Mouse (Mus musculus) gastrocnemius, postnatal 25 days (tissue): ENCODE measurements around the gene Zbed3. TPM values are rescaled to one million over a fixed set of nuclear protein-coding genes. Genes with fewer than 3 reads are reported as not detected.

Experiments used
- DNase-seq: peaks from one replicate; pipeline ENCODE4 v3.0.0; 2022
- long read RNA-seq, 2 experiments: library from polyadenylated mRNA; stranded (forward); transcript quantifications; one replicate each; pipeline ENCODE4 v2.0.0; 2021
- total RNA-seq, 2 experiments: library from RNA; stranded (reverse); gene quantifications; 1 replicate in 1 of 2; 2 replicates in 1 of 2; pipeline ENCODE4 v1.2.3; 2021

Gene Zbed3
- total RNA-seq, result 1 to 10 TPM; 4.8 to 5.6 TPM
- long read RNA-seq, experiment 1, transcript Zbed3-201 (2 exons, 1,894 nt), result major isoform, 7 of 7 reads
- long read RNA-seq, experiment 1, partial matches to known transcripts, result 0 of 7 reads
- long read RNA-seq, experiment 1, other reads (novel, unspliced or antisense), result 0 of 7 reads
- long read RNA-seq, experiment 2, transcript Zbed3-201 (2 exons, 1,894 nt), result major isoform, 7 of 7 reads
- long read RNA-seq, experiment 2, partial matches to known transcripts, result 0 of 7 reads
- long read RNA-seq, experiment 2, other reads (novel, unspliced or antisense), result 0 of 7 reads

GRCm38 (mm10) chr13:95323400-95323799, at the start of gene Zbed3:
TSS of gene Zbed3 (plus strand) at chr13:95323612.
- no peak for DNase-seq

GRCm38 (mm10) chr13:95278426-95279025, 44.9 kb upstream of the Zbed3 start:
- DNase-seq, result no peak

DNA sequence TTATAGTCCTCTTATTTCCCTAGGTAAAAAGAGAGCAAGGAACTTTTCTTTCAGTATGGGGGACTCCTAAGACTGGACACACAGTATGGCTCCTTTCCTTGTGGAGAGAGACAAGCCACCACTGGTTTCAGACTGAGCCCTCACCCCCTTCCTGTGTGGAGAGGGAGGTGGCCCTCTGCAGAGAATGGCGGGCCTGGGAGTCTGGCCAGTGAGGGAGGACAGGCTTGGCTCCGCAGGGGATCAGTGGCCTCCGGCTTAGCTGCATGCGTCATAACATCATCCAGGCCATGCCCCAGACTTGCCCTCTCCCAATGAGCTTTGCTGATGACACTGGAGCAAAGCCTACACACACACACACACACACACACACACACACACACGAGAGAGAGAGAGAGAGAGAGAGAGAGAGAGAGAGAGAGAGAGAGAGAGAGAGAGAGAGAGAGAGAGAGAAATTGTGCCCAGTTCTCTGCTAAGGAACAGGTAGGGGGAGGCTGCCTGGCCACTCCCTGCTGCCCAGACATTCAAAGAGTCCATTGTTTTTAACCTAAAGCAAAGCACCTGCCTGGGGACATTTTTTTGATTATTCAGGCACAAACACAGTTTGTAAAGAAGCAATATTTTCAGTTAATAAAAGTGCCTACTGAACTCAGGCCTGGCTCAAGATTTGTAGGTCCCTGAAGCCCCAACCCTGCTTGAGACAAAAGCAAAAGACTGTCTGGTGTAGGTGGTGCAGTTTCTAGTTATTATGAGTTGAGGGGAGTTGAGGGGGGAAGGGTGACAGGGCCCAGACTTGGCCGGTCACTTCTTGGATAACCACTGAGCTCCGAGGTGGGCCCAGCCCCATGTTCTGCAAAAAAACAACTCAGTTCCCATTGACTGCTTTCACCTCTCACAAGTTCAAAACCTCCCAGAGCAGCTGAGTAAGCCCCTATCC, 41.4 kb upstream of the Zbed3 start:
- peak; percentile 23 for DNase-seq

DNA sequence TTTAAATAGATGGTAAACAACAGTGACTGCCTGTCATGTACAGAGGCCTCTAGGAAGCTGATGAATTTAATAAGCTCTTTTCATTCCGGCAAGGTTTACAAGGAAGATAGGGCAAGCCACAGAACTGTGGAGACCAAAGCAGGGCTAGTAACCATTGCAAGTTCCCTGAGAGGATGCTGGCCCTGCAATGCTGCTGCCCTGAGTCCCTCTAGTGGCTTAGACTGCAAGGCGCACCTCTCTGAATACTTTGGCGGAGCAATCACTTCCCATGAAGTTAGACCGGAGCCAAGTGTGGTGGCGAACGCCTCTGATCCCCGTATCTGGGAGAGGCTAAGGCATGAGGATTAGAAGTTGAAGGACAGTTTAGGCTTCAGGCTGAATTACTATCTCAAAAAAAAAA, 36.4 kb upstream of the Zbed3 start:
- DNase-seq, result peak; percentile 28

- DNase-seq, result no peak
Observed at GRCm38 (mm10) chr13:95288027-95288426, 35.4 kb upstream of the Zbed3 start.

DNA sequence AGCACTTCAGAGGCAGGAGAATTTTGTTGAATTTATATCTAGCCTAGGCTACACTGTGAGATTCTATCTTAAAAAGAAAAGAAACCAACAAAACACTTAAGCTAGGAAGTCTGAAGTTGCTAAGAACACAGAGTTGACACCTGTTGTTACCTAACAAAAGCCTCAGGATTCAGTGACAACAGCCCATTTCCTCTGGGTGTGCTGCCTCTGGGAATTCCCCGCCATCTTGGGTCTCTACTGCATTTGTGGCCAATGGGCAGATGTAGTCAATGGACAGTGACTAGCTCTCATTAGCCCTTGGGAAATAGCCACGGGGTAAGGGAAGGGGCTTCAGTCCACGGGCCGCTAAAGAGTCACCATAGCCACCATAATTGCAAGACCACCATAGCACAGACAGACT, 31.4 kb upstream of the Zbed3 start:
- no peak for DNase-seq

- DNase-seq, result no peak
Observed at GRCm38 (mm10) chr13:95299956-95300355, 23.5 kb upstream of the Zbed3 start.

- no peak for DNase-seq
Observed at GRCm38 (mm10) chr13:95306596-95306995, 16.8 kb upstream of the Zbed3 start.

DNA sequence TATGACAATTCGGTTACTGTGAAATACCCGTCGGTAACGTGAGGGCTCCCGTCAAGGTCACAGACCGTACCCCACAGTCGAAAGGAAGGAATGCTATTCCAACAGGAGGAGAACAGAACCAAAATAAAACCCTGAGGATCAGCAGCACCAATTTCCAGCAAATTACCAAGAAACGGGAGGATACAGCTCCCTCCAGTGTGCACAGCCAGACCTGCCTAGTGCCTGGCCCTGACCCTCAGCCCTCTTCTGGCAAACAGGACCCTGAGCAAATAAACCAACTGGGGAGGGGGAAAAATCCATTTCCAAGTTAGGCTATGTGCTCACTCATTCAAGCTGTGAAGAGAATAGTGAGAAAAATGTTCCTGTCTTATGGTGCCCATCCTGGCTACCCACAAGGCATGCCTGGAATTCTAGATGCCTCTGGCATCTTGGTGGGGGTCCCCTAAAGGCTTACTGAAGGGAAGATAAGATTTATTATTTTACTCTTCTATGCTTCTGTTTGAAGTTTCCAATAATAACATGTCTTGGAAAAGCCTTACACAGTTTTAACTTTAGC, 16.2 kb upstream of the Zbed3 start:
- DNase-seq, result no peak

GRCm38 (mm10) chr13:95312016-95312415, 11.4 kb upstream of the Zbed3 start:
- DNase-seq, result no peak

- no peak for DNase-seq
Observed at GRCm38 (mm10) chr13:95319153-95319552, 4.3 kb upstream of the Zbed3 start.

DNA sequence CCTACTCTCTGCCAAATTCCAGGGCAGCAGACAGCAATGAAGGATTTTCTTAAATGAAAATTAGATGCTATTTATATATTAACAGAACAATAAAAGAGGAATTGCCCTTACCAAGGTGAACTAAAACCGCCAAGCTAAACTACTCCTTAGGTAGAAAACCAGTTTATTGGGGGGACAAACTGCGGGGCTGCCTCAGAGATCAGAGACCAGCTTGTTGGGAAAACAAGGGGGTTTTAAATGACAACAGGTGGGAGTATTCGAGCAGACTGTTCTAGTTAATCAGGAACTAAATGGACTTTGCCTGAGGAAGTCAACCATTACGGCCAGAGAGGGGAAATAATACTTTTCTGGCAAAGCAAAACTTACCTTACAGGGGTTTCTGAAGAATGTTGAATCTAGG, 3.0 kb upstream of the Zbed3 start:
- no peak for DNase-seq

DNA sequence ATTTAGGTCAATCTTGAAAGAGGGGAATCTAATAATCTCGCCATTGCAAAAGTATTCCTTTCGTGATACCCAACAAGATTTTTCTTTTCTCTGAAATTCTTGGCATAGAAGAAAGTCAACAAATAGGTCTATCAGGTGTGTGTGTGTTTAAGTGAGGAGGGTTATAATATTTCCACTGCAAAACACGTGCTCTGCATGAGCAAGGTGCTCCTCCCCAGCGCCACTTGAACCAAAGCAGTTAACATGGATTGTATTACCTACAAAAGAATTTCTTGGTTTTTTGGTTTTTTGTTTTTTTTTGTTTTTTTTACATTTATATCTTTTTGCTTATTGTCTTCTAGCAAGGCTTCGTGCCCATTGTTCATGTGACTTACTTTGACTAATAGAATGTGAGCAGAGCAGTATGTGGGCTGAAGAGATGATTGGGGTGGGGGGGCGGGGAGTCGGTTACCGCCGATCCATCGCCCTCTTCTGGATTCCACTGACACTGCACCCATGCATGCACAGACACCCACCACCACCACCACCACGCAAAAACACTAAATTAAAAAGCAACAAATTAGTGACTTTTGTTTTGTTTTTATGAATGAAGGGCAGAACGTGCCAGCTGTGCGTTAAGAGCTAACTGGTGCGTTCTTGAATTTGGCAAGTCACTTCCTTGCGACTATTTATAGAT, 676 bp downstream of the Zbed3 start:
- peak; percentile 10 for DNase-seq

- DNase-seq, result no peak
Observed at GRCm38 (mm10) chr13:95324626-95325079, 1.2 kb downstream of the Zbed3 start.

- peak; percentile 61 for DNase-seq
Observed at GRCm38 (mm10) chr13:95325080-95325906, 1.9 kb downstream of the Zbed3 start.

- DNase-seq, result no peak
Observed at GRCm38 (mm10) chr13:95325907-95326550, 2.6 kb downstream of the Zbed3 start.

DNA sequence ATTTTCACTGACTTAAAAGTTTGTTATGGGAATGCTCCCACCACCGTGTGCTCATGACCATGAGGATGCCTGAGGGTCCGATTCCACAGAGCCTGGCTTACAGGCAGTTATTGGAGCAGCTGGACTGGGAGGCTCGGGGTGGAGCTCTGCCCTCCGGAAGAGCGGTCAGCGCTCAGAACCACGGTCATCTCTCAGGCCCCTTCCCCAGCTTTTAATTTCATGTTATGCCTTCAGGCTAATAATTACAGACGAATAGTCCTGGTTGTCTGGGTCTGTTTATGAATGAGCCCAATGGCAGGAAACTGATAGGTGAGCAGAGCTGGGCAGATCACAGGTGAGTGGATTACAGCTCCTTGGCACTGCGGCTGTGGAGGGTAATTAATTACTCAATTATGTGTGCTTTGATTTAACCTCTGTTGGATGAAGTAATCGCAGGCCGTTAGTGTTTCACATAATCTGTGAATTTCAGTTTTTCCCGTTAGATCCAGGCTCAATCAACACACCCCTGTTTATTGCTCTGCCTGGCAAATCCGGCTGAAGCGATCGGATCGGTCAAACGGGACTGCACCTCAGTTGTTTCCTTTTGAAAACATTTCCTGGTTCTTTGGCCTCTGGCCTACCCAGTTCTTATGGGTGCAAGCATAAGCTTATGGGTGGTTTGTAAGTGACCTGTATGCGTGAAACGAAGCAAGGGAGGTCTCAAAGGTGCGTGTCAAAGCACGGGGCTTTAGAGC, 3.4 kb downstream of the Zbed3 start:
- DNase-seq, result no peak

GRCm38 (mm10) chr13:95327345-95327741, 3.9 kb downstream of the Zbed3 start:
- no peak for DNase-seq

GRCm38 (mm10) chr13:95328767-95329166, 5.4 kb downstream of the Zbed3 start:
- DNase-seq, result no peak

- no peak for DNase-seq
Observed at GRCm38 (mm10) chr13:95330507-95330906, 7.1 kb downstream of the Zbed3 start.
